Mouse (Mus musculus) left cerebral cortex, adult 18-20 months (tissue): Measurements from ENCODE around the gene 4931428L18Rik. TPM values are rescaled to one million over a fixed set of nuclear protein-coding genes. Genes with fewer than 3 reads are reported as not detected.
A peak's percentile ranks its signal among the peaks of the same experiment; 100 is the strongest.

ENCODE experiments used
- DNase-seq, 2 experiments: peaks; one replicate each; pipeline ENCODE4 v3.0.0; 2021 to 2022; ENCODE audit warnings: low spot score in 2 of 2, mixed read lengths in 1 of 2
- total RNA-seq, 2 experiments: library from RNA; stranded (reverse); gene quantifications; 2 replicates each; pipeline ENCODE4 v1.2.3; 2021

The 4931428L18Rik gene
- total RNA-seq, 2 experiments from 2014 or later: not detected

- no peak for DNase-seq
Observed at GRCm38 (mm10) chr1:31152799-31153426, 69.6 kb downstream of the 4931428L18Rik start.

- no peak for DNase-seq
Observed at GRCm38 (mm10) chr1:31150546-31150945, 71.9 kb downstream of the 4931428L18Rik start.

GRCm38 (mm10) chr1:31149671-31150070 is 72.8 kb downstream of the 4931428L18Rik start:
- no peak for DNase-seq

GRCm38 (mm10) chr1:31143571-31143970 is 78.9 kb downstream of the 4931428L18Rik start:
- no peak for DNase-seq

GRCm38 (mm10) chr1:31142288-31143094 is 80.0 kb downstream of the 4931428L18Rik start:
- no peak for DNase-seq

- DNase-seq: no peak
Observed at GRCm38 (mm10) chr1:31138387-31138786, 84.1 kb downstream of the 4931428L18Rik start.

- no peak for DNase-seq
Observed at GRCm38 (mm10) chr1:31113466-31113865, 109.0 kb downstream of the 4931428L18Rik start.

- no peak for DNase-seq
Observed at GRCm38 (mm10) chr1:31107961-31108360, 114.5 kb downstream of the 4931428L18Rik start.

- peak in 1 of 2 experiments; percentile 8 for DNase-seq
Observed at GRCm38 (mm10) chr1:31102863-31103657, 119.4 kb downstream of the 4931428L18Rik start.

GRCm38 (mm10) chr1:31102280-31102679 is 120.2 kb downstream of the 4931428L18Rik start:
- no peak for DNase-seq

- no peak for DNase-seq
Observed at GRCm38 (mm10) chr1:31097208-31097607, 125.3 kb downstream of the 4931428L18Rik start.

- peak in 1 of 2 experiments; percentile 5 for DNase-seq
Observed at GRCm38 (mm10) chr1:31096466-31096793, 126.1 kb downstream of the 4931428L18Rik start.

- DNase-seq: peak; percentile 39 to 55
Observed at GRCm38 (mm10) chr1:31095706-31096465, 126.6 kb downstream of the 4931428L18Rik start.

GRCm38 (mm10) chr1:31094792-31095191 is 127.7 kb downstream of the 4931428L18Rik start:
- DNase-seq: no peak

- no peak for DNase-seq
Observed at GRCm38 (mm10) chr1:31093939-31094338, 128.5 kb downstream of the 4931428L18Rik start.

GRCm38 (mm10) chr1:31088686-31089085 is 133.8 kb downstream of the 4931428L18Rik start:
- no peak for DNase-seq

- no peak for DNase-seq
Observed at GRCm38 (mm10) chr1:31072523-31073370, 149.7 kb downstream of the 4931428L18Rik start.

- DNase-seq: no peak
Observed at GRCm38 (mm10) chr1:31071209-31071608, 151.3 kb downstream of the 4931428L18Rik start.

- peak; percentile 8 to 46 for DNase-seq
Observed at GRCm38 (mm10) chr1:31064817-31065740, 157.4 kb downstream of the 4931428L18Rik start.
